Mouse (Mus musculus) cerebral cortex, adult 2 months (tissue): ENCODE measurements around the gene Uhrf1bp1.

Experiments used
- WGBS: fragments of 180-500 bp; shearing (Covaris S2); methylation state at CpG from one replicate; pipeline ENCODE4 v1.1.7; 2018; 5-methylcytosine and 5-hydroxymethylcytosine counted together

Uhrf1bp1 gene

DNA sequence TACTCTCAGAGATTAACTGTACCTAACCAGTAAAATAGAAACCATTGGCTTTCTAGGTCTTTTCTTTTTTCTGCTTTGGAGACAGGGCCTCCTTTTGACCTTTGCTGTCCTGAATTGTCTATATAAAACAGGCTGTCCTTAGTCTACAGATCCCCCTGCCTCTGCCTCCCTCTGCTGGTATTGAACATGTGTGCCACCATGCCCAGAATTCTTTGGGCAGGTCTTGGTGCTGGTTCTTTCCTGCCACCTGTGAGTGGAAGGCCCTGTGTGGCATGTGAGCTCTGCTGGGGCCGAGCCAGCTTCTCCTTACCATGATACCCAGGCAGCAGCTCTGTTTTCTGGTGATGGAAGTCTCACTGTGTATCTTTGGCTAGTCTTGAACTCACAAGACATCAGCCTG lies 7.9 kb upstream of the Uhrf1bp1 start:
- 85% methylated on average over 1 of the region's 1 CpGs for WGBS

DNA sequence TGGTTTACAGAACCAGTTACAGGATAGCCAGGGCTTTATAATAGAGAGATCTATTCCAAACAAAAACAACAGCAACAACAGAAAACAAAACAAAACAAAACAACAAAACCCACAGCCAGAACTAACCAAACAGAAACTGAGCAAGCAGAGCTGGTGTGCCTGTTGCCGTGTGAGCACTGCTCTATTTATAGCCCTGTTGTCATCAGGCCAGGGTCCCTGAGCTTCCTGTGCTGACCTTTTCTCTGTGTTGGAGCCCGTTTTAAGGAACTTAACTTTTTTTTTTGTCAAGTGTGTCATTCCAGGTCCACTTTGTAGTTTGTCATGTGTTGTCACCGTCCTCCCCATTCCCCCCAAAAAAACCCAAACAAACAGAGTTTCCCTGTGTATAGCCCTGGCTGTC lies 5.2 kb upstream of the Uhrf1bp1 start:
- WGBS: 56% methylated on average over 3 of the region's 3 CpGs

DNA sequence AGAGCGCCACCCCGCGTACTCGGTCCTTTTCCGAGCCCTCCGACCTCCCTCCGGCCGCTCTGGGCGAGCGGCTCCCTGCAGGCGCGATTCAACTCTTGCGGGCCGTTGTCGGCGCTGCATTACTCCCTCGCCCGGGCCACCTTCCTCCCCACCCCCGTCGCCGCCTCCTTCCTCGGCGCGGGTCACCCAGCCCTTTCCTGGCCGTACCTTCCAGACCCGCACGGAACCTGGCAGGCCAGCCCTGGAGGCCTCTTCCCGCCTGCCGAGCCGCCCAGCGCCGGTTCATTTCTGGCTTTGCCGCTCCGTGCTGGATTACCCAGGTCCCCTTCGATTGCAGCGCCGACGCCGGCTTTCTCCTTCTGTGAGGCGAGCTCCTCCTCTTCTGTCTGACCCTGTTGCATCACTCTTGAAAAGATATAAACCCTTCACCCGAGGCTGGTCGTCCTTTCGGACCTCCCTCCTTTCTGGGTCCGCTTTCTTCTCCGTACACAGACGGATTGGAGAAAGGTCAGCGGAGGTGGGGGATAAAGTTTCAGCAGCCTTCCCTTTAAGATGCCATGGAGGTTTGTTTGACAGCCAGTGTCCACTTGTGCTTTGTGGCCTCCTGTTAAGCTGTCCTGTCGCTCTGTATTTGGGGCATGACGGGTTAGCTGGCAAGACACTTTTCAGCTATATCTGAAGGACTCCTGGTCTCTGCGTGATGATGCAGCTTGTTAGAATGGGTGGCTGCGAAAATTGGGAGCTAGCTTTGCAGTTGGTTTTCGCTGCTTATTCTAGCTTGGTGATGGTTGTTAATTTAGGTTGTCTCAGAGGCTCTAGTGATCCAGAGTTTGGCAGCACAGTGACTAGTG lies 782 bp downstream of the Uhrf1bp1 start:
- WGBS: 1% methylated on average over 51 of the region's 52 CpGs

DNA sequence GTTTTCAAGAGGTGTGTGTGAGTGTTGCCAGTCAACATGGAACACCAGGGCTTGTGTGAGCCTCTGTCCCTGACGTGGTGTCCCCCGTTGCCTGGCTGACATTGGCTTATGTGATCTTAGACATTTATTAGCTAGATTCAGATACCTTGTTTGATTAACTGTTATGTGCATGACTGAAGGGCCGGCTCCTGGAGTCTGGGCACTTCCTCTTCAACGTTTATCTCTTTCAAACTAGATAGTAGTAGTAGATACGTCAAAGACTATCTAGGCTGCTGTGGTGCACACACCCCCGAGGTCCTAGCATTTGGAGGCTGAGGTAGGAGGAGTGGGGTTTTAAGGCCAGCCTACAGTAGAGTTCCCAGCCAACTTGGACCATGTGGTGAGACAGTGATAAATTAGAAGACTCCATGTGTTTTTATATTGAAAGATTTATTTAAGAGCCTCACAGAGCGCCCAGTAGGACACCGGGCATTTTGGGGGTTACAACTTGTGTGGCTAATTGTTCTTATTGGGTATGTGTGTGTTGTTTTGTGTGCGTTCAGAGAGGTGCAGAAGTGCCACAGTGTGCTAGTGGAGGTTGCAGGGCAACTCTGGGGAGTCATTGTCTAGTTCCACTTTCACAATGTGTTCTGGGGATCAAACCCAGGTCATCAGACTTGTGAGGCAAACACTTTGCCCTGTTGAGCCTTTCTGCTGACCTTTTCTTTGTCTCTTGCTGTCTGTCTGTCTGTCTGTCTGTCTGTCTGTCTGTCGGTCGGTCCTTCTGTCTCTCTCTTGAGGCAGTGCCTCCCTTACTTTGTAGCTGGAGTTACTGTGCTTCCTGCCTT lies 1.6 kb downstream of the Uhrf1bp1 start:
- WGBS: 44% methylated on average over 11 of the region's 11 CpGs

DNA sequence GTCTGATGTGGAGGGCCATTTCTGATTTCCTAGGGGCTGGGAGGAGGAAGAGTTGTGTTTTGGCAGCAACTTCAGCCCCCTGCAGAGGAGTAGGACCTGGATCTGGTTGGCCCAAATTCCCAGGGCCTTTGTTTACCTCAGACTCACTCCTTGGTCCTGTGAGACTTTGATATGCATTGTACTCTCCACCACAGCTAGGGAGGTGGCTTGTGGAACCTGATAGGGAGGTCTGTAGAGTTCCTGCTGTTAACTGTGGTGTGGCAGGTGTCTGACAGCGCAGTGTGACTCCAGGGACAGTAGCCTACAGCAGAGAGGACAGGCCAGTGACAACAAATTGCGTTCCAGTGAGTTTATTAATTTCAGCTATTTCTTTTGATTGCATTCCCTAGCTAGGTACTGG lies 2.9 kb downstream of the Uhrf1bp1 start:
- WGBS: 78% methylated on average over 2 of the region's 2 CpGs

DNA sequence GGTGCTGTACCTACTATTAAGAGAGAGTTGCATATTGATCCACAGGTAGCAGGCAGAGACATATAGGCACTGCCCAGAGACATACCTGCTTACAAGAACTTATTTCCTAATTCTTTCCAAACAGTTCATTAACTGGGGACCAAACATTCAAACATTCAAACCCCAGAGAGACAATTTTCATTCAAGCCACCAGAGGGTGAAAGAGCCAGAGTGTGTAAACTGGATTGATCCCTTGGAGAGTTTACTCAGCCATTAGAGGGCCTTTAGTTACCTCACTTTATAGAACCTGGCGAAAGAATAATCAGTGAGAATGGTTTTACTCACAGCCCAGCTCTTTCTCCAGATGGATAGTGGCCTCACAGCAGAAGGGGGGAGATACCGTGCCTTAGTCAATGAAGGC lies 9.2 kb downstream of the Uhrf1bp1 start:
- WGBS: 79% methylated on average over 2 of the region's 2 CpGs

DNA sequence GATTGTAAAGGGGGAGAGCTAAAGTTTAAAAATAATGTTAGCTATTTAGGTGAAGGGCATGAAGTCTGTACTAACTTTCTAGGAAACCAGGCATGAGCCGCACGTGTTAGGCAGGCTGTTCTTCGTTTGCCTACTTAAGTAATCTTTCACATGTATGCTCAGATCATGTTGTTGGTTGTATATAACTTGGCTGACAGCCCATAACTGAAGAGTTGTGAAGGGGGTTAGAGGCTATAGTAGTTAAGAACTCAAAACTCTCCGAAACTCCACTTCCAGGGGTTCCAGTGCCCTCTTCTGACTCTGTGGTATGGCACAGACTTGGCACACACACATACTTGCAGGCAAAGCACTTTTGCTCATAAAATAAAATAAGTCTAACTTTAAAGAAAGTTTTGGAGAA lies 10.5 kb downstream of the Uhrf1bp1 start:
- WGBS: 88% methylated on average over 4 of the region's 4 CpGs

DNA sequence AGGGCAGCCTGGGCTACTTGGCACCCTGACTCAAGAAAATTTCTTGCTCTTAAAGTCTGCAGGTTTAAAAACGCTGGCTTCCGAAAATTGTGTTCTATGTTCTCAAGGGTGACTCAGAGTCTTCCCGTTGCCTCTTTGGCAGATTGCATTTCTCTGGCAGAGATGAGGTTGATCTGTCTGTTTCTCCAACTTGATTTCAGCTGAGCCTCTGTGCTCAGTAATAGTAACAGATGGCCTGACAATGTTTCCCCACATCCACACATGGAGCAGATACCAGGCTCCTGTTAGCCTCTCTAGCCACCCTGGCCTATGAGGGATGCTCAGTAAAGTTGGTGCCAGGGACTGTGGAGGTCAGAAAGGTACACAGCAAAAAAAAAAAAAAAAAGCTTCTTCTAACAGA lies 15.6 kb downstream of the Uhrf1bp1 start:
- WGBS: 54% methylated on average over 3 of the region's 3 CpGs

DNA sequence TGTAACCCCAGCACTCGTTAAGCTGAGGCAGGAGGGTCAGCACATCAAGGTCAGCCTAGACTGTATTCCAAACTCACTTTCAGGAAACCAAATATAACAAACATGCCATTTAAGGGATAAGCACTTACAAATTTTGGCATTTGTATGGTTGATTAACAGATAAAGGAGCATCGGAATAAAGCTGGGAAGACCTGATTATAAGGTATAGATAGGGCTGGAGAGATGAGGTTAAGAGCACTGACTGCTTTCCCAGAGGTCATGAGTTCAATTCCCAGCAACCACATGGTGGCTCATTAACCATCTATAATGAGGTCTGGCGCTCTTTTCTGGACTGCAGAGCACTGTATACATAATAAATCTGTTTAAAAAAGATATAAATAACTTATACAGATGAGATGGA lies 17.3 kb downstream of the Uhrf1bp1 start:
- 72% methylated on average over 3 of the region's 3 CpGs for WGBS

DNA sequence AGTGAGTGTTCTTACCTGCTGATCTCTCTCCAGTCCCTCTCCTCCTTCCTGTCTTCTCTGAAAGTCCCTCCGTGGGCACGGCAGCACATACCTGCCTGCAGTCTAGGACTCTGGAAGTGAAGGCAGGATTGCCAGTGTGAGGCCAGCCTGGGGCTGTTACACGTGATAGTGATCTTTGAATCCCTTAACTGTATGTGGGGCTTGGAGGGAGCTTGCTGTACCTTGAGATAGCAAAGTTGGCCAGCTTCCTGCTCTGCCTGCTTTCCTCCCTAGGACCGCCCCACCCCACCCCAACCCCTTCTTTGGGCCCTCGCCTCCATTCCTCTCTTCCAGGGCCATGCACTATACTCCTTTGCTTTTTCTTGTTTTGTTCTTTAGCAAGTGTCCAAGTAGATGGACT lies 18.3 kb downstream of the Uhrf1bp1 start:
- 75% methylated on average over 5 of the region's 5 CpGs for WGBS

DNA sequence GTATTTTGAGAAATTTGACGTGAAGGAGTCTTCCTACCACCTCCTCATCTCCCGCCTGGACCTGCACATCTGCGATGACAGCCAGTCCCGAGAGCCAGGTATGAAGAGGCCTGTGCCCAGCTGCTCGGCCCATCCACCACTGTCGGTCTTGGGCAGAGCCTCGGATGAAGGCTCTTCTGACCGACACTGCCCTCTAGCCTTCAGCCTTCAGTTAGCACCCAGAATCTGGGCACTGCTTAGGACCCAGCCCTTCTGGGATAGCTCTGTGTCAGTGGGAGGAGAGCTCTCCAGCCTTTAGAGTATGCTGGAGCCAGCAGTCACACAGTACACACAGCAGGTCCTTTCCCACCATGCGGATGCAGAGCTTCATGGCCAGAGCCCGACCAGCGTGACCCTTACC lies 25.3 kb downstream of the Uhrf1bp1 start:
- WGBS: 61% methylated on average over 11 of the region's 11 CpGs

DNA sequence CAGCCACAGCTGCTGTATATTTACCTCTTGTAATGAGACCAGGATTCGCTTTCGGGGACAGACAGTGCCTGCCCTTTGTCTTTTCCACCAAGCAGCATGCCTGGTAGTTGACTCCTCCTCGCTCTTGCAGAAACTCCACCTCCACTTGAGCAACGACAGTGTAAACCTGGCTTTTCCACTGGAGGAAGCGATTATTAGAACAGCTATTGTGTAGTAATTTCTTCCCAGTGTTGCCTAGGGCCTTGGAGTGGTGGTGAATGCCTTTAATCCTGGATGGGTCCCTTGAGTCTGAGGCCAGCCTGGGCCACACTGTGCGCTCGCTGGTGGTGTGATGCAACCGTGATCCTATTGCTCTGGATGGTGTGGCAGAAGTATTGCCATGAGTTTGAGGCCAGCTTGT lies 26.9 kb downstream of the Uhrf1bp1 start:
- WGBS: 89% methylated on average over 8 of the region's 8 CpGs

DNA sequence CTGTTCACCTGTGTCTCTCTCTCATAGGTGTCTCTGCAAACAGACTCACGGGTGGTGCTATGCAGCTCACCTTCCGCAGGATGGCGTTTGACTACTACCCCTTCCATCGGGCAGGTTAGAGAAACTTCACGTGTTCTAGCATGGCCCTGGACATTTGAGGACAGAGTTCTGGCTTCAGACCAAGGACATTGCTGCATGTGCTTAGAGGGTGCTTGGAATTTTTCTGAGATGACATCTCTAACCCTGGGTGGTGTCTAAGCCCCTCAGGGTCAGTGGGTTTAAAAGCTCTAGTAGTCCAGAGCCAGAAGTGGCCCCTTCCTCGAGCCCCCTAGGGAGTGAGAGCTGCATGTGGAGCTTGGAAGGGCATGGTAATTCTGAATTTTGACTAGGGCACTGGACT lies 27.8 kb downstream of the Uhrf1bp1 start:
- 95% methylated on average over 6 of the region's 6 CpGs for WGBS

DNA sequence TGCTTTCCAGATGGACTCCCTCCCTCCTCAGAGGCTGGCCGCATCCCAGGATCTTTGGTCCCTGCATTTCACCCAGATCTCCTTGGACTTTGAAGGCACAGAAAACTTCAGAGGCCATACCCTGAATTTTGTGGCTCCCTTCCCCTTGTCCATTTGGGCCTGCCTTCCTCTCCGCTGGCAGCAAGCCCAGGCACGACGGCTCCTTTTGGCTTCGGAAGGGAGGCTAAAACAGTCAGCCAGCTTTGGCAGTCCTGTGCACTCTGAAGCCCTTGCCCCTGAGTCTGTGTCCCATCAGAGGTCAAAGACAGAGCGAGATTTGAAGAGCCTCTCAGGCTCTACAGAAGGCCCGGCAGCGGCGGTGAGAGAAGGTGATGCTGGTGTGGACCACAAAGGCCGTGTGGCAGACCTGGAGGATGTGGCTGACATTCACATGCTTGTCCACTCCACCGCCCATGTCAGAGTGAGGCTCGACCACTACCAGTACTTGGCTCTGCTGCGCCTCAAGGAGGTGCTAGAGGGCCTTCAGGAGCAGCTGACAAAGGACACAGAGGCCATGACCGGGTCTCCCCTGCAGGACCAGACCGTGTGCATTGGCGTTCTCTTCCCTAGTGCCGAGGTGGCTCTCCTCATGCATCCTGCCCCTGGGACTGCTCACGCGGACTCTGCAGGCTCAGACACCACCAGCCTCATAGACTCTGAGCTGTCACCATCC lies 30.4 kb downstream of the Uhrf1bp1 start:
- 77% methylated on average over 19 of the region's 19 CpGs for whole genome bisulfite sequencing

DNA sequence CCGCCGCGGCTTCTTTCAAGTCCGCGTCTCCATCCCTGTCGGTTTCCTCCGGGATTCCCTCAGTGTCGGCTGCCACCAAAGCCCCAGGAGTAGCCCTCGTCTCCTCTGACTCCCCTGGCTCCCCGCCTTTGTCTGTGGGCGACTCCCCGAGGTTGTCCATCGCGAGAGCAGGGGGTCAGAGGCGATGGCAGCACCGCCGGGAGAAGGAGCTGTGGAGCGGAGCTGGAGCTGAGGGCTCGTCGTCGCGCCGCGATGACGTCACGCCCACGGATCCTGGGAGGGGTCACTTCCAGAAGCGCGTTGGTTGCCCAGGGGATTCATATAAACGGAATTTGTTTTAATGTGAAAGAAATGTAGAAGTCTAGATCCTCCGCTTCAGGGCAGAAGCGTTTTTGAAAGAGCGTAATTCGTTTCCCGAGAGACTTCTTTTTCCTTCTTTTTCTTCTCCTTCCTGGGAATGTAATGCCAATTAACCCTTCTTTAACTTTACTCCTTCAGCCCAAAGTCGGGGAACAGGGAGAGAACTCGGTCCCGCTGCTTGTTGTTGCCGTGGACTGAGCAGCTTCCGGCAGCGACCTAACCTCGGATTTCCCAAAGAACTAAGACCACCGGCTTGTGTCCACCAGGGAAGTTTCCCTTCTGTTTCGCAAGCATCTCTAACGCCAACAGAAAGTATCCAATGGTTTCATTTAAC lies 51.4 kb downstream of the Uhrf1bp1 start:
- under 1% methylated on average over 45 of the region's 45 CpGs for WGBS

DNA sequence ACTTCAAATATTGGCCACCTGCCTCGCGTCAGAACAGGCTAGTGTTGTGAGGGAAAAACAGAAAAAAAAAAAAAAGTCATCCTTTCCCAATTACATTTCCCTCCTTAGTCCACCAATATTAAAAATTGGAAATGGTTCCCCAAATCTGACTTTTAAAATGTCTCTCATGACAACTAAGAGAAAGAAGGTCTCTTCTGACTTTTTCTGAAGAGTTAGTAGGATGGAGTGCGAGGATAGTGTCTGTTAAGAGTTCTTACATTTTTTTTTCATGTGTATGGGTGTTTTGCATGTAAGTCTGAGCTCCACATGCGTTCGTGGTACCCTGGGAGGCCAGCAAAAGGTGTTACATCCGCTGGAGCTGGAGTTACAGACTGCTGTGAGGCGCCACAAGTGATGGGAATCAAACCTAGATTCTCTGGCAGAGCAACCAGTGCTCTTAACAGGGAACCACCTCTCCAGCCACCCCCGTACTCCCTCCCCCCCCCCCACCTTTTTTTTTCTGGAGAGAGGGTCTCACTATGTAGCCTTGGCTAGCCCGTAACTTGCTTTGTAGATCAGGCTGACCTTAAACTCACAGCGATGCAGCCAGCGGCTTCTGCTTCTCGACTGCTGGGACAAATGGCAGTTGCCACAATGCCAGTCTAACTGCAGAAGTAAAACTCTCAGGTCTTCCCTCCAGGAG lies 52.1 kb downstream of the Uhrf1bp1 start:
- 0% methylated on average over 12 of the region's 12 CpGs for WGBS

DNA sequence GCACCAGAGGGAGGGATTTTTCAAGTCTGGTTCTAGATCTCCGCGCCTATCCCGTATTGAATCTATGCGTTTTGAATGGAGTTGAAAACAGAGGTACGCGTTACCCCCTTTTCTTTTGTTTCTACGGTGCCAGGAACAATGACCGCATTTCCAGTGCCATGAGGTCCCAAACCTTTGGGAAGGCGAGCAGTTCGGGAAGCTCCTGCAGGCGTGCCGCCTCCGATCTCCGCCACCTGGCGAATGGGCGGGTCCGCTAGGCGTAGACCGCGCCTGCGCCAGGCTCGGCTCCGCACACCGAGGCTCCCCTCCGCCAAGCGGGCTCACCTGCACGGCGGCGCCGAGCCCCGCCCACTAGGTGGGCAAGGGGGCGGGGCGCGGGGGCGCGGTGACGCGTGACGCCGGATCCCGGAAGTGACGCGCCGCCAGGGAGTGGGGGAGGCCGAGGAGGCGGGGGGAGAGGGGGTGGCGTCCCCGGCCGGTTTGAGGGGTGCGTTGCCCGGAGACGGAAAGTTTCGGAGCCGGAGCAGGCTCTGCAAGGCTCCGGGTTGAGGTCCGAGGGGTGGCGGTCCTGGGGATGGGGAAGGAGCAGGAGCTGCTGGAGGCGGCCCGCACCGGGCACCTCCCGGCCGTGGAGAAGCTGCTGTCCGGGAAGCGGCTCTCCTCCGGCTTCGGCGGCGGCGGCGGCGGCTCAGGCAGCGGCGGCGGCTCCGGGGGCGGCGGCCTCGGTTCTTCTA lies 52.8 kb downstream of the Uhrf1bp1 start, which contains the start of gene Anks1:
Anks1 (plus strand) TSS at position 419 of the 734 bp plus-strand sequence.
- 0% methylated on average over 73 of the region's 78 CpGs for WGBS

DNA sequence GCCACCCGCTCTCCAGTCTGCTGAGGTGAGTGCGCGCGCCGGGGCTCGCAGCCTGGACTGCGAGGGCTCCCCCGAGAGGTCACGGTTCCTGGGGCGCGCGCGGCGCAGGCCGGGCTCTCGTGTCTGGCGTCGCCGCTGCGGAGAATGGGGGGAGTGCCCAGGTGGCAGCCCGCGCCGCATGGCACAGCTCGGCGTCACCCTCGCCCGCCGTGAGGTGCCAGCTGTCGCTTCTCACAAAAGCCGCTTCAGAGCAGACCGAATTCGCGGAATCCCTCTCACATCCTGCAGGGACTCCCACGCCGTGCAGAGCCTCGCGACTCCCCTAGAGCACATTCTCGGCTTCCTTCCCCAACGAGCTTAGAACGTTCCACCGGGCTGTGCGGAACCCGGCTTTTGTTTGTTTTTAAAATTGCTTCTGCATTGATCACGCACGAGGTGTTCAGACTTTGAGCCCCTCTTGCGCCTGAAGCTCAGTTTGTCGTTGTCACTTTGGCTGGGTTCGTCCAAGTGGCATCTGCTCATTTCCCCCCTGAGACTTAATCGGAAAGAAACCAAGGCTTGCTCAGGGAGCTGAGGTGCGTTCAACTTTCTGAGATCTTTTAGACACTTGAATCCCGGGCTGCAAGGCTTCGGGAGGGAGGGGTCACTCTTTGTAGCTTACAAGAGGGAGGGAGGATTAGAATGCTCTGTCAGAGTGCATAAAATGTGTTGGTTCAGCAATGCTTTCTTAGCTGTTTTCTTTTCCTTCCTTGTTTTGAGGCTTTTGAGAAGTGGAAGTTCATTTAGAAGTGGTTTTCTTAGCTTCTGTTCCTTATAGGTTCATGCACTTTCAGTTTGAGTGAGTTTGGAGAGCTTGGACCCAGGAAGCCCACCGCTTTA lies 53.6 kb downstream of the Uhrf1bp1 start, which contains the start of gene Taf11:
Taf11 (minus strand) TSS at position 223 of the 879 bp plus-strand sequence.
- 1% methylated on average over 52 of the region's 53 CpGs for WGBS

DNA sequence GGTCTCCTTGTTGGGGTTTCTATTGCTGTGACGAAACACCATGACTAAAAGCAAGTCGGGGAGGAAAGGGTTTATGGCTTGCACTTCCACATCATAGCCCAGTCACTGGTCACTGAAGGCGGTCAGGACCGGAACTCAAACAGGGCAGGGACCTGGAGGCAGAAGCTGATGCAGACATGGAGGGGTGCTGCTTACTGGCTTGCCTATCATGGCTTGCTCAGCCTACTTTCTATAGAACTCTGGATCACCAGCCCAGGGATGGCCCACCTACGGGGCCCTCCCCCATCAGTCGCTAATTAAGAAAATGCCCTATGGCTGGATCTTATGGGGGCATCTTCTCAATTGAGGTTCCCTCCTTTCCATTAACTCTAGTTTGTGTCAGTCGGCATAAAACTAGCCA lies 55.1 kb downstream of the Uhrf1bp1 start:
- 90% methylated on average over 7 of the region's 7 CpGs for WGBS
